In the genomic region with DNA sequence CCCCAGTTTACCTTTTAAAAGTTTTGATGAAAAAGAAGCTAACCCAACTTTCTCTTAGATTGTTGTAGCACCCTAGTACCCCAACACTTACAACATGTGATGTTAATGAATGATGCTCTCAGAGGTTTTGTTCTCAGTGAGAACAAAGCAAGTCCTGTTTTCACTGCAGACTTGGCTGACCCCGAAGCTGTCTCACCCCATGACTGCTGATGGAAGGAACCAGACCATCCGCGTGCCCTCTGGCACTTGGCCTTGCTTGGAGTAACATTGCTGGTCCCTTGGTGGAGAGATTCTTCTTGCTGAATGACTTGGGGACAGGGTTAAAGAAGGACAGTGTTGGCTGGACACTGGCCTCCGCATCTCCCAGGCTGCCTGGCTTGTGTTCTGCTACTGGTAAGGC, we compare ENCODE assay signal across 19 mouse cellular contexts. TPM values are rescaled to one million over a fixed set of nuclear protein-coding genes. Genes with fewer than 3 reads are reported as not detected.
DNase-seq lines count a peak whose midpoint lies in the region; TF ChIP-seq lines count a peak whose summit lies in the region.
"Had no signal": no experiment of that assay in that cellular context is flagged by ENCODE, and none has a peak within 500 bp of the region (broad histone marks: within the 10 kb centered on the region; RNA-seq: fewer than 3 reads in every experiment).

No protein-coding gene starts in this region.

- peak; percentile 6 for DNase-seq in embryo, embryonic 10 days (ENCODE audit: low spot score)
- no peak for DNase-seq in embryo, embryonic 10.5 days (ENCODE audit: low spot score)
- DNase-seq in heart, adult 11 months = peak; percentile 74
- no peak for DNase-seq in heart, postnatal 10 days
- peak; percentile 35 for DNase-seq in layer of hippocampus, adult 9-11 months
- DNase-seq in layer of hippocampus, adult 2 months (ENCODE audit: low spot score in 2 of 2) = no peak
- peak; percentile 85 for DNase-seq in brain, adult 2 months (ENCODE audit: low read depth, low spot score)
- DNase-seq: adrenal gland, adult 2 months; adrenal gland, postnatal 14 days; B cell, adult 2 months; cerebellum, adult 11-12 months; cerebellum, adult 8-10 months; gastrocnemius, postnatal 25 days; heart, adult 2 months; kidney, adult 18-20 months had no signal

- no peak for TF ChIP-seq CTCF in layer of hippocampus, adult 2 months (conservative IDR thresholded peaks at IDR 0.05)

- H3K27ac ChIP-seq in layer of hippocampus, adult 2 months = no peak overlapping the region; the same call in 1 of the 2 replicates
- H3K27ac ChIP-seq: forebrain, embryonic 13.5 days; heart, adult 2 months; heart, embryonic 10.5 days; heart, embryonic 13.5 days; hindbrain, embryonic 13.5 days had no signal

- intact Hi-C loops in heart, postnatal 10 days (cut with DNase I) = loop anchor here (5.0 kb wide), 1 partner anchor 52 kb away; no protein-coding TSS in a partner anchor

- no peak overlapping the region for H3K4me3 ChIP-seq in layer of hippocampus, adult 2 months
- H3K4me3 ChIP-seq: forebrain, embryonic 13.5 days; heart, adult 2 months; heart, embryonic 10.5 days; heart, embryonic 13.5 days; hindbrain, embryonic 13.5 days had no signal

RNA-seq across cellular contexts. Expression of a gene that starts 58.5 kb away (rescaled TPM):
- 1 to 10 TPM; 4.1 to 6.6 TPM for total RNA-seq in heart, postnatal 10 days (2021)
- 10 to 100 TPM; 17.5 to 20.0 TPM for total RNA-seq in layer of hippocampus, adult 2 months (2021)

RNA-seq across cellular contexts. Expression of a gene that starts 58.9 kb away (rescaled TPM):
- 1 to 10 TPM; 5.8 to 6.2 TPM for total RNA-seq in heart, postnatal 10 days (2021)
- total RNA-seq in layer of hippocampus, adult 2 months (2021) = 1 to 10 TPM; 2.5 TPM

Comparison
In these comparisons a context has a peak if more than half of its experiments do, and no peak if none do; other contexts are left out.
1. DNase-seq: peak in embryo, embryonic 10 days (single experiment), heart, adult 11 months (single experiment), layer of hippocampus, adult 9-11 months (single experiment) and brain, adult 2 months (single experiment); none in embryo, embryonic 10.5 days (single experiment), heart, postnatal 10 days (0 of 2) and layer of hippocampus, adult 2 months (0 of 2).